Mouse (Mus musculus) 3T3-L1 (cell line): ENCODE data around the gene Dock4.
"Not testable (repeated sequence)": the region's sequence is repeated elsewhere in the genome, so short reads cannot be mapped to it uniquely, and the experiment has no call there.

Experiments used
- DNase-seq: peaks from one replicate; pipeline ENCODE4 v3.0.0-alpha.2; 2015; ENCODE audit warnings: low read depth, low spot score

Gene Dock4

GRCm38 (mm10) chr12:40824251-40824650 lies 378.5 kb downstream of the Dock4 start:
- peak; percentile 28 for DNase-seq

DNA sequence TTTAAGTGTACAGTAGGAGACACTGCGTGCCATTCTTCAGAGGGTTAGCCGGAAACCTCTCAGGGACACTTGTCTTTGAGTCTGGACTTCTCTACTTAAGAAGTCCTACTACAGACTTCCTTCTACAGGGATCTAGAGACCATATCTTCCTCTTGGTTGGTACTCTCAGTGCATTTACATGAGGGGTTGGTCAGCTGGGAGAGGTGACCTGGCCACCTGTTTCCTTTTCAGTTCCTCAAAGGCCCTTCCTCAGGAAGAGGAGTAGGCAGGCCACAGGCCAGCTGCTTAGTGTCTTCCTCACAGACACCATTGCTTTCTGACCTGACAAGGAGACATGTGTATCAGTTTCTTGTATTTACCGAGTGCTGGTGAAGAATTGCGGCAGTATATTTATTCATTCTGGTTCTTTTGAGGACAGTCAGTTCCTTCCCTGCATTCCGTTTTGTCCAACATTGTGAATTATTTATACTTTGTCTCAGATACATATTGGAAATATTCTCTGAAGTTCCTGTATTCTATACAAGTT lies 380.2 kb downstream of the Dock4 start:
- DNase-seq = no peak

DNA sequence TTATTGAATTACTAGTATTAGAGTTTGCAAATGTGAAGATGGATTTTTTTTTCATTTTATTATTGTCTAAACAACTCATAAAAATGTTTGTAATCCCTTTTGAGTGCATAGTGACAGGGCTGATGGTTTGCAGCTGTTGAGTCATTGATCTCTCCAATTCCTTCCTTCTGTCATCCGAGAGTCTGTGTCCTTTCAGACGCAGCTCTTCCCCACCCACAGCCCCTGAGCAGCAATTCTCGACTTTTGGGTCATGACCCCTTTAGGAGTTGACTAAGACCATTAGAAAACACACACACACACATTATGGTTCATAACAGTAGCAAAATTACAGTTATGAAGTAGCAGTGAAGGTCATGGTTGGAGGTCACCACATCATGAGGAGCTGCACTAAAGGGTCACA lies 380.7 kb downstream of the Dock4 start:
- DNase-seq = no peak

GRCm38 (mm10) chr12:40828025-40828424 lies 382.3 kb downstream of the Dock4 start:
- no peak for DNase-seq

DNA sequence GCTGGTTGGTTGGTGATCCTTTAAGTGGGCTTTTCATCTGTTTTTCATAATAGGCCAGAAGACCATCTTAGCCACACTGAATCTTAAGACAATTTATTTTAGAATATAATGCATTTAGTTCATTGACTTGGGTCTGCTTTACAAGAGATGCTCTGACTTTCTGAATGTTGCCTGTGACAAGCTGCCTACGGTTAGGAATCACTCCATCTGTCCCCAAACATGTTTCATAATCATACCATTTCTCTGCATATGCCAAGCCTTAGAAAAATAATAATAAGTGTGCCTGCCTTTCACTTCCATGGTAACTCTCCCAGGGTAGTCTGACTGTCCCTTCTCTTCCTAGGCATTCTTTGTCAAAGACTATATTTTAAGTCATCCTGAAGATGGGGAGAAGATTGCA lies 383.5 kb downstream of the Dock4 start:
- DNase-seq = no peak

DNA sequence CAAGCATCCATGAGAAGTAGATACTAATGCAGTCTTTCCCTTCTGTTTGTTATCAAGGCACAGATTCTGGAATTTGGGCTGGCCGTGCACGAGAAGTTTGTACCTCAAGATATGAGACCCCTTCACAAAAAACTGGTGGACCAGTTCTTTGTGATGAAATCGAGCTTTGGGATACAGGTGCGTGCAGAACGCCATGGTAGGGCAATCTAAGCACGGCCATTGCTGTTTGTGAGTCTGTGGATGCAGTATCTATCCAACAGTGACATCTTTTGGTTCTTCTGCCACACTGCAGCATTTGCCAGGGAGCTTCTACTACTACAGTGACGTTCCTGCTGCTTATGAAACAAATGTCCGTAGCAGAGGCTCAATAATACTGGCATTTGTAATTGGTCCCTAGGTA lies 386.4 kb downstream of the Dock4 start:
- DNase-seq = peak; percentile 55

DNA sequence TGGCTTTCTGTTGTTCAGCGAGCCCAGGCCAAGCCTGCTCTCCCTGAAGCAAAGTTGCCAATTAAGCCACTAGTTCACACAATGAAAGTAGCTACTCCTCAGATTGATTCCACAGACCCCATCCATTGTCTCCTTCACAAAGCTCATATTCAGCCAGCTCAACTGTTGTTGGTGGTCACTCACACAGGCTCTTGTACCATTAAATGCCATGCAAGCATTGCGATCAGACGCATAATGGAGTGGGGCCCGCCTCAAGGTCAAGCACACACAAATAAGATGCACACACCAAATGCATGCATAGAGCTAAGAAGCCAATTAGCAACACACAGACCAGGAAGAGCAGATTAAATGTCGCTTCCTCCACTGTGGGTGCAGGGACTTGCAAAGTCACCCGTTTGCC lies 391.2 kb downstream of the Dock4 start:
- DNase-seq = no peak

GRCm38 (mm10) chr12:40837597-40838337 lies 392.0 kb downstream of the Dock4 start:
- peak; percentile 81 for DNase-seq

GRCm38 (mm10) chr12:40838338-40838695 lies 392.6 kb downstream of the Dock4 start:
- DNase-seq = no peak

DNA sequence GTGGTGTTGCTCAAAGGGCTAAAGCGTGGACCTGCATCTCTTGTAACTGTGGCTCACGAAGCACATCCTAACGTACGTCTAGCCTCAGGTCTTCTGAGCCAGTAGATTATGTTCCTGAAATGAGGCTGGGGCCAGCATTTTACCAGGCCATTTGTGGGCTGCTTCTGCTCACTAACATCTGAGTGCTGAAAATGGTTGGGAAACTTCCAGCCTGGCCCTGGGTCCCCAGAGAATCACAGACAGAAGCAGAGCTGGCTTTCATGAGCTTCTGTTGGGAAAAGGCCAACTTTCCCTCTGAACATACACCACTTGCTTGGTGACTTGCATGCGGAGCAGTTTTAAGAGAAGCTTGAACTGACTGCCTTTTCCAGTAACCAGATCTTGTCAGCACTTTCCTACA lies 393.2 kb downstream of the Dock4 start:
- DNase-seq = no peak

- DNase-seq = no peak
These were observed 394.1 kb downstream of the Dock4 start for GRCm38 (mm10) chr12:40839817-40840216.

GRCm38 (mm10) chr12:40842251-40842988 lies 396.7 kb downstream of the Dock4 start:
- DNase-seq = peak; percentile 46

GRCm38 (mm10) chr12:40842991-40843390 lies 397.2 kb downstream of the Dock4 start:
- no peak for DNase-seq

- no peak for DNase-seq
These were observed 397.8 kb downstream of the Dock4 start for GRCm38 (mm10) chr12:40843474-40844080.

- no peak for DNase-seq
These were observed 398.6 kb downstream of the Dock4 start for GRCm38 (mm10) chr12:40844324-40844723.

DNA sequence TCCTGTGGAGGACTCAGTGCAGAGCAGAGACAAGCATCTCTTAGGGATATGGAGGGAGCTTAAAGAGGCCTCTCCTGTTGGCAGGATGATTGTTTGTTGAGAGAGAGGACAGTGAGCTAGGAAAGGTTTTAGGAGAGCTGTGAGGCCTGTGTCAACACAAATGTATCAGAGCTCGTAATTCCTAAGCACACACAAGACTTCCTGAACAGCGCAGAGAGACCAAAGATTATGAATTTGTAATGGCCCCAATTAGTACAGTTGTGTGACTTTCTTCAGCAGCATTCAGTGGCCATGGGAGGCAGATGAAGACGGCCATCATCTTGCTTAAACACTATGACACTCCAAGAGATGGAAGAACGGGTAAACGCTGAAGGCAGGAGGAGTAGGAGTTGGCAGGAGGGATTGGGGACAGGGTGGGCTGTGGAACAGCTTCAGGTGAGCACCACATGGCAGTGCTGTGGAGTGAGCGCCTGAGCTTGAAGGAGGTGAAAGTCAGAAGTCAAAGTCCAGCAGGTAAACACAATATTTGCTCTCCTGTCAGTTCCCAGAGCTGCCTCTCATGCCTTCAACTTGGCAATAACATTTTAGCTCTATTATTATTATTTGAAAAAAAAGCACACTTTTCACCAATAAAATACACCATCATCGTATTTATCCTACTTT lies 409.1 kb downstream of the Dock4 start:
- no peak for DNase-seq

DNA sequence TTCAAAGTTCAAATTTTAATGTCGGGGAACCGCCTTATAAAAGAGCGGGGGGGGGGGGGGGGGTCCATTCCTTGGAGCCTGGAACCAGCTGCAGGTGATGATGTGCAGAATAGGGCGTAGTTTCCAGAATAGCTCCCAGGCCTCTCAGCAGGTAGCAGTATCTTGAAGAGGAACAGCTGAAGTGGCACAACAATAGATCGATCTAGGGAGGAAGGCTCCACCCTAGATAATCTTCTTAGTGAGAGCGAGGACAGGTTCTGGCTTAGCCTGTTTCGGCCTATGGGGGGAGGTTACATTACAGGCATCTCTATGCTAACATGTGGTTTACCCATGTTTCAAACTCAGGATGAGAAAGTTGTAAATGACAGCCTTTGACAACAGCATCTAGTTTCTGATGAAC lies 411.7 kb downstream of the Dock4 start:
- no peak for DNase-seq

DNA sequence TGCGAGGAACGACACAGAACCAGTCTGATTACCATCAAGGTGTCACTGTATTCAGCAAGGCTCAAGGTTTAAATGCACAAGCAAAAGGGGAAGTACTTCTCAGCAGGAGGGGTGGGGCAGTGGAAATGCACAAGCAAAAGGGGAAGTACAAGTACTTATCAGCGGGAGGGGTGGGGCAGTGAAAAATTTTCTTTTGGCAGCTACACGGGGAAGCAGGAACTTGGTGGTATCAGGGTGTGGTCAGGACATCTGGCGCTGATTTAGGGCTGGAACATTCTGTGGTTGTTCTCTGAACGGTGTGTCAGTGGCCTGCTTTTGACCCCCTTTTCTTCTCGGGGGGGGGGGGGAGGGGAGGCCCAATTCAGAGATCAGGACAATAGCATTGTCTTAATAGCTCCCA lies 413.0 kb downstream of the Dock4 start:
- DNase-seq = peak; percentile 9

GRCm38 (mm10) chr12:40870387-40870786 lies 424.6 kb downstream of the Dock4 start:
- no peak for DNase-seq

DNA sequence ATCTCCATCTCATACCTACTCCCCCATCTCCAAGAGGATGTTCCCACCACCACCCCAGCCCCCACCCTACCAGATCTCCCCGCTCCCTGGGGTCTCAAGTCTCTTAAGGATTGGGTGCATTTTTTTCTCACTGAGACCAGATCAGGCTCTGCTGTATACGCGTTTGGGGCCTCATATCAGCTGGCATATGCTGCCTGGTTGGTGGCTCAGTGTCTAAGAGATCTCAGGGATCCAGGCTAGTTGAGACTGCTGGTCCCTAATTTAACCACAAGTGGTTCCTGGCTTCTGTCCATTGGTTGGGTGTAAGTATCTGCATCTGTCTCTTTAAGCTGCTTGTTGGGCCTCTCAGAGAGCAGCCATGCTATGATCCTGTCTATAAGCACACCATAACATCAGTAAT lies 427.0 kb downstream of the Dock4 start:
- no peak for DNase-seq

GRCm38 (mm10) chr12:40873267-40873666 lies 427.5 kb downstream of the Dock4 start:
- not testable (repeated sequence) for DNase-seq

- no peak for DNase-seq
These were observed 439.2 kb downstream of the Dock4 start for GRCm38 (mm10) chr12:40884976-40885375.
